Mouse (Mus musculus) spleen, postnatal 4 days (tissue): ENCODE results near the gene Tet3.

Experiments used
- DNase-seq, 2 experiments: peaks; one replicate each; pipeline ENCODE4 v3.0.0; 2022; ENCODE audit warnings: low spot score in 2 of 2

Gene Tet3

DNA sequence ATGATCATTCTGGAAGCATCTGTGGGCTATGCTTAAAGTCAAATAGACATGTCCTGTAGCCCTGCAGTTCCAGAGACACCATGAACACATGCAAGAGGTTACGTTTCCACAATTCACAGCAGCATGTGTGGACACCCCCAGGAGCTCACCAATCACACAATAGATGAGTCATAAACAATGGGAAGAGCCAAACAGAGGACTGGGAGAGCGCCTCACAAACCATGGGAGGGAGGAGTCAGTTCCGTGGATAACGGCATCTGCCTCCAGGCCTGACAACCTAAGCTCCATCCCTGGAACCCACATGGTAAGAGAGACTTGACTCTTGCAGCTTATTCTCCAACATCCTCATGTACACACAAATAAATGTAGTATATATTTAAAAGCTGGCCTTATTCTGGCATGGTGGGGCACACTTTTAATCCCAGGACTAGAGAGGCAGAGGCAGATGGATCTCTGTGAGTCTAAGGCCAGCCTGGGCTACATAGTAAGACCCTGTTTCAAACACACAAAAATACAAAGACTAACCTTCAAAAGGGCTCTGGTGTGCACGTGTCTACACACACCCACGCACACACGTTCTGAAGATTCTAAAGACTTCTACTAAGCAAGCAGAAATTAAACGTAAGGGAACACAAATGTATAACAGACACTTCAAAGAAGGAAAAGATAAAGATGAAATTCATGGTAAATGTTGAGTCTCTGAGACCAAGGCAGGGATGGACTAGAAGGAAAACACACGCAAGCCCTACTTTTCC is 44.1 kb downstream of the Tet3 start:
- DNase-seq = no peak

DNA sequence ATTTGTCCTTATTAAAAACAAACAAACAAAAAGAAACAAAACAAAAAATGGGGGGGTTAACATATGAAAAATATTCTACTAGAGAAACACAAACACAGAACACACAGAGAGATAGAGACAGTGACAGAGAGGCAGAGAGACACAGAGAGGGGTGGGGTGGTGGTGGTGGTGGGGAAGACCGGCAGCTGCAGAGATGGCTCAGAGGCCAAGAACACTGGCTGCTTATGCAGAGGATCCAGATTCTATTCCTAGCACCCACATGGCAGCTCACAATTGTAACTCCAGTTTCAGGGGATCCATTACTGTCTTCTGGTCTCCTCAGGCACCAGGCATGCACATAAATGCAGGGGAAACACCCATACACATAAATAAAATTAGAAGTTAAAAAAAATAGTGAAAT is 45.2 kb downstream of the Tet3 start:
- DNase-seq = no peak

DNA sequence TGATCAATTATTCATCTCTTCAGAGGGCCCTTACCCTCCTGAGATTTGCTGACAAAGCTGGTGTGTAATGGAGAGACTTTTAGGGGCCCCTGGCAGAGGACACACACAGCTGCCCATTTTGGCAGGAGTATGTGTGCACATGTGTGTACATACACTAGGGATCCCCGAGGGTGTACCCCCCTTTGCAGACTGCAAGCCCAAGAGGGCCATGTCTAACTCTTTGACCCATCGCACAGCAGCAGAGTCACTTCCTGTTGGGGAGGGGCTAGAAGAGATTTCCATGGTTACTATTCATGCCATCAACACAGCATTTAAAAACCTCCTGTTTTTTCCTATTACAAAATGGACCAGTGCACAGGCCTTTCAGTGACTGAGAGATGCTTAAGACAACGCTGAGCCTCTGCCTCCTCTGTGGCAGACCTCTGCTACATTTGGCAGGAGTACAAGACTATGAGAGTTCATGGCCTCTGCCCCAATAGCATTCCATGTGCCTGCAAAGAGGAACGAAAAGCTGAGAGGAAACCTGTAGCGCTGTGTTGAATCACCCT is 46.0 kb downstream of the Tet3 start:
- DNase-seq = no peak

DNA sequence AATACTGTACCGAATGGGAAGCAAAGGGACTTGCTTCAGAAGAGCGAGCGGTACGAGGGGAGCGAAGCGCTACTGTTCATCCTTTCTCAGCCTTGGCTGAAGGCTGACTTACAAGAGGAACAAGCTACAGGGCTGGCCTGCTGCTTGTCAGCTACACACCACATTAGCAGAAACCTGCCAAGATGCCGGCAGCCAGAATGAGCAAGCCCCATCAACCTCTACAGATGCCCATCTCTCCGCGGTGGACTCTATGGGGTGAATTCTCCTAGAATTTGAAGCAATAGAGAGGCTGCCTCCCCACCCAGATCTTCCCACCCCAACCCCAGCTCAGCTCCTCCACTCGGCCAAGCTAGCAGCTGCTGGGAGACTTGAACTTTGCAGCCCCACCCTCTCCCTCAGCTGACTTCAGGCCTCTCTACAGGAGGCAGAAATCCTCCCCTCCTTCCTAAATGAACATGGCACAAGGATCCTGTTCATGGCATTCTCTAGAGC is 46.5 kb downstream of the Tet3 start:
- DNase-seq = no peak

DNA sequence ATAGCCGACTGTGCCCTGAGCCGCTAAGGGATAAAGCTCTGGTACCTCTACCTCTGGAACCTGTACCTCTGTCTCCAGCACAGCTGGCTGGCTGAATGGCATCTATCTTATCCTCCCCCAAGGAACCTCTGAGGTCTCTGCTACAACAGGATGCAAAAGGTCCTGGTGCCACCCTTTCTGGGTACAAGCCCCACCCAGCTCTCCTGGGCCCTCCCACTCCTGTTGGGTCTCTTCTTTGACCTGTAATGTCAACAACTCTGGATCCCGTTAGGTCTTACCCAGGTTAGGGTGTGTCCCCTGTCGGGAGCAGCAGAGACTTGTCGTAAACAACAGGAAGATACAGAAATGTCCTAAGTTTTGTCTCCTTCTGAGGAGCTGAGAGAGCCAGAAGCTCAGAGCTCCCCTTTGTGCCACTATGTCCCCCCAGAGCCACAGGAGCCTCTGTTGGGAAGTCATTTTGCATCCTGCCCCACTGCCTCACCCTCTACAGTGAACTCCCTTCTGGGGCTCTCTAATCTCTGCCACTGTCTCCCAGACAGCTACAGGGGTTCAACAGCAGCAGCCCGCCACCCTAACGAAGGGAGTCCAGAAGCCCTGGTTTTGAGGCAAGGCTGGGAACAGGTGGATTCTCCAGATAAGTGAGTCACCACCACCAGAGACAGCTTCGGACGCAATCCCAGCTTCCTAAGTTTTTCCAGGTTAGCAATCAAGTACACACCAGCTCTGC is 47.1 kb downstream of the Tet3 start:
- no peak for DNase-seq

DNA sequence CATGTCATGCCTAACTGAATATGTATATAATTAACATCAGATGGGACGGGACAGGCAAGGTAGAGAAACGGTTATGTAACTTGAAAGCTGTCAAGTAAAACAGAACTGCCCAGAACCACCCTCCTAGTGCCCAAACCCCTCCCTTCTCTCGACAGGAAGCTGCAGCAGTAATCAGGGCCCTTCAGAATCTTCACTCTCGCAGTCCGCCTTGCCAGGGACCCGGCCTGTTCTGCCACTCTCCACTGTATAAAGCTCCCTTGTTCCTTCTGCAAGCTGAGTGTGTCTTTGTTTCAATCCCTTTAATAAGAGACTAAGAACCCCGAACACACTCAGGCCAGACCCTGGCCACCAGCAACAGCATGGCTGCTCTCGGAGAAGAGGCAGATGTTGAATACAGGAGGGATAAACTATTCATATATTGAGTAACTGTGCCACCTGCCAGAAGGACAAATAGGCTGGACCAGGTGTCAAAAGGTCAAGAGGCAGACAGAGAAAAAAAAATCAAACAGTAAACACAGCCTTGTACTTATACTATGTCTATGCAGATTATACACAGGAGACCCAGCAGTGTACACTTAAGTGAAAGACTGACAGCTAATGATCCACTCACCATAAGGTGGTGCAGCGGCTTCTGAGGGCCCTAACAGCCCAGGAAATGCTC is 48.7 kb downstream of the Tet3 start:
- DNase-seq = no peak

DNA sequence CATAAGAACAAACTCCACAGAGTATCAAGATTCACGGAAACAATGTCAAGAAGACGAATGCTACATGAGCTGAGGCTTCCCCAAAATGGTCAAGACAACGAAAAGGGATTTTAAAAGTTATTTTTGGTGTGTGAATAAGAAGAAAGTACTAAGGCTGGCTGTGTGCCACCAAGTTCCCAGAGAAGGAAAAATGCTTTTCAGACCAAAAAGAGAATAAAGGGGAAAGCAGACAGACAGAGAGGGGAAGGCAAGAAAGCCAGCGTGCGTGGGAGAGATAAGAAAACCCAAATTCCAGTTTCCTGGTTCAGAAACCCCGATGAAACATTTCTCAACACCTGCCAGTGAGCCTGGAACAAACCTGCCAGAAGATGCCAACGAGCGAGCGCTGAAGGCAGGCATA is 50.4 kb downstream of the Tet3 start:
- DNase-seq = no peak

DNA sequence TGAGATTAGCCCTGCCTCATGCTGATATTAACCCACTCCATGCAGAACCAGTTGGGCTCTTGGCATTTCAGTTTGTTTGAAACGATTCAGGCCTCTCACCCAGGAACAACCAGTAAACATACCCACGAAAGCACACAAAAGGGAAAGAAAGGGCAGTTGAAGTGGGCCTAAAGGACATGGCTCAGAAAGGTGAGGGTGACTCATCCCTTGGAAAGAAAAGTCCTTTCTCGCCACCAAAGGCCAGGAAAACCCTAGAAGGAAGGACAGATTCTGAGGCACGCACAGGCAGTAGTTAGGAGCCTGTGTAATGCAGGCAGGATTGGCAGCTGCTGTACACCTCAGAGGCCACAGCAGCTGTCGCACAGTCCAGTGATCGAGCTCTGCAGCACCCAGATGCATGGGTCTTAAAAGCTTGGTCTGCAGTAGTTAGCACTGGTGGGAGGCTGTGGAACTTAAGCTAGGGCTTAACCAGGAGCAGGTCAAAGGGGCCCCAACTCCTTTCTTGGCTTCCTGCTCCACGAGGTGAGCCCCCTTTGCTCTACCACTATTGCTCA is 53.3 kb downstream of the Tet3 start:
- DNase-seq = no peak

DNA sequence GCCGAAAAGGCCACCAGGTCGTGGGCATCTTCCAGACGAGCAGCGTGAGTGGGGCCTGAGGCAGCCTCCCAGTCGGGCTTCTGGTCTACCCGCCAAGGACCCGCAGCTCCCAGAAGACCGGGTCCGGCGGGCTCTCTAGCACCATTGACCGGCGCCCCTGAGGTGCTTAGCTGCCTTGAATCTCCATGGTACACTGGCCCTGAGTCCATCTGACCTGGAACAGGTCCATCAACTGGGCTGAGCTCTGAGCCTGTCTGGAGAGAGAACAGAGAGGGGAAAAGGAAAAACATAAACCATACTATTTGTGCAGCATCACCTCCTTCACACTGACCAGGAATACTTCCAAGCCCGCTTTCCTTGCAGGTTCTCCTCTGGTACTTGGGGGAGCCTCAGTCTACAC is 54.3 kb downstream of the Tet3 start:
- no peak for DNase-seq

DNA sequence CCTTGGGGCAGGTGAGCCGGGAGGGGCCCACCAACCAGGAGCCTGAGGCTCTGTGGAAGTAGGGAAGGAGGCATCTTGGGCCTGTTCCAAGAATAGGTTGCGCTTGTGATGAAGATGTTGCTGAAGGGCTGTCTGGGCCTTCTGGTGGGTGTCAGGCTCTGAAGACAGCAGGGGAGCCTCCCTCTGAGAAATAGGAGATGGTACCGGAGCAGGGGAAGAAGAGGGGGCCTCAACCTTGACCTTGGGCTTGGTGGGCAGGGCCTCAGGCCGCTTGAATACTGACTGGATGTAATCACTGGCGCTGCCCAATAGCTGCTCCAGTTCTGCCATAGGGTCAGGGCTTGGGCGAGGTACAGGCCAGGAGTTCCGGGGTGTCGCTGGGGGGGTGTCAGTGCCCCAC is 55.4 kb downstream of the Tet3 start:
- DNase-seq = no peak

DNA sequence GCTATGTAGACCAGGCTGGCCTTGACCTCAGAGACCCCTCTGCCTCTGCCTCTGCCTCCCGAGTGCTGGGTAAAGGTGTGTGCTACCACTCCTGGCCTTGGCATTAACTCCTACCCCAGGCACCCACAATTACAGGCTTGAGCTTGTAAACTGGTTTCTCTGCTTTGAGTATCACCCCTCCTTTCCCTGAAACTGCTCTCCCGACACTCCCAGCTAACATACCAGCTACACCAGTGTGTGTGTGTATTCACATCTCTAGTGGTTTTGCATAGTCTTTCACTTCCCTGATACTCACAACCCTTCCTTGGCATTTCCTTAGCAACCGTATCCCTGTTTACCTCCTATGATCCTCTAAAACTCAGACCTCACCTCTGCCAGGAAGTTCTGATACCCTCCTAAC is 59.1 kb downstream of the Tet3 start:
- no peak for DNase-seq

DNA sequence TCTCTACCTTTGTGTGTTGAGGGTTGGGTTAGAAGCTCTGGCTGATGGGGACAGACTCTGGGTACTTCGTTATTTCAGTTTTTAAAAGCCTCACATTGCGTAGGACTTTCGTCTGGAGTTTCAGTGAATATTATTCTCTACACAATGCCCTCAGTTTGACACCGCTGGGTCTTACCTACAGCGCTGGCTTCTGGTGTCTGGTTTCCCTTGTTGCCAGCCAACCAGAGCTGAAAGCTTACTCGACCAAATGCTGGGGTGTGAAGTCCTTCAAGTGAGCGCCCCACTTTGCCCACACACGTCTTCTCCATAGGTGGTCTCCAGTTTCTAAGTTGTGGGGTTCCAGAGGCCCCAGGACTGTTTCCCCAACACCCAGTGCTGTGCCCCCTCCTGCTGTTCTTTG is 61.2 kb downstream of the Tet3 start:
- DNase-seq = no peak

DNA sequence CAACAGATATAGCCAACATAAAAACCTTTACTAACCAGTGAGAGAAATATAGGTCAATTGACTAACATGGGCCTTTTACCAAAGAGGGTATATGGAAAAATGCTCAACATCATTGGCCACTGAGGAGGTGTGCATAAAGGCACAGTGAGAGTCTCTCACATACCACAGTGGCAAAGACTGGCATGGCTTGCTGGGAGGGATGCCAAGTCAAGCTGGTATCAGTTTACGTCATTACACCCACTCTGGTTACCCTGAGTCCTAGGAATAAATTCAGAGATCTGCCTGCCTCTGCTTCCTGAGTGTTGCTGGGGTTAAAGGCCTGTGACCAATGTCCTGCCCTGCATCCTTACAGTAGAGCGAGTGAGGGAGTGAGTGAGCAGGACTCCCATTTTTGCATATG is 62.2 kb downstream of the Tet3 start:
- DNase-seq = no peak

DNA sequence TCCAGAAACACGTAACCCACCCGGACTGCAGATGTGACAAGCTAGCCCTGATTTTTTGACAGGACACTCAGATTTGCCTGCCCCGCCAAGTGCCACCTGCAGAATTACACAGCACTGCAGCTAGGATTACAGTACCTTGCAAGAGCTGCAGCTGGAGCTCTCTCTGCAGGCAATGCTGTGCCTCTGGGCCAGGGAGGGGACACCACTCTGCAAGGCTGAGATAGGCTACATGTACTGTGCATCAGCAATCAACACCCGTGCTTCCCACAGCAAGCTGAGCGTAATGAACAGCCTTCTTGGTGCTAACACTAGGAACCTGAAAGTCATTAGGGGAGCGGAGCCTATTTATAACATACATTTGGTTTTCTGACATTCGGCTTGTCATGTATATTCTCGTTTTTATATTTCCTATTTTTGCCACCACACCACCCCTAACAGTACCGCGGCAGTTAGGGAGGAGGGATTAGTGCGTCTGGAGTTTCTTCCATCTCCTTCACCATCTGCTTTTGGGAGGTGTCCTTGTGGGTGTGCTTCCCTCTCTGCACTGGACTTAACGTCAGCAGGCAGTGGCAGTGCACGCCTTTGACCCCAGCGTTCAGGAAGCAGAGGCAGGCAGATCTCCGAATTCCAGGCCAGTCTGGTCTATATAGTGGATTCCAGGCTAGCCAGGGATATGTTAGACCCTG is 63.2 kb downstream of the Tet3 start:
- peak; percentile 56 to 70 for DNase-seq

DNA sequence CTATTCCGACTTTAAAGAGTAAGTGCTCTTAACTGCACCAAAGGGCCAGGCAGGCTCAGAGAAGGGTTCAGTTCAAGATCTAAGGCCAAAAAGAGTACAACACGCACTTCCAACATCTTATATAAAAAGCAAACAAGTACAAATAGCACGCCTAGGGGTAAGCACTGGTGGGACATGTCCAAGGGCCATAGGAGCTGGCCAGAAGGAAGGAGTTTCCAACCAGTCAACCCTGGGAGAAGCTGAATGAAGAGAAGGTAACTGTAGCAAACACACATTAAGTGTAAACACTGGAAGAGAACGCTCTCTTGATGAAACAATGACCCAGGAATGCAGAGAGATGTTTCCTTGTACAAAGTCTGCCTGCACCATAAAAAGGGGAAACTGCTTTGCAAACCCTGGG is 64.8 kb downstream of the Tet3 start:
- DNase-seq = no peak

DNA sequence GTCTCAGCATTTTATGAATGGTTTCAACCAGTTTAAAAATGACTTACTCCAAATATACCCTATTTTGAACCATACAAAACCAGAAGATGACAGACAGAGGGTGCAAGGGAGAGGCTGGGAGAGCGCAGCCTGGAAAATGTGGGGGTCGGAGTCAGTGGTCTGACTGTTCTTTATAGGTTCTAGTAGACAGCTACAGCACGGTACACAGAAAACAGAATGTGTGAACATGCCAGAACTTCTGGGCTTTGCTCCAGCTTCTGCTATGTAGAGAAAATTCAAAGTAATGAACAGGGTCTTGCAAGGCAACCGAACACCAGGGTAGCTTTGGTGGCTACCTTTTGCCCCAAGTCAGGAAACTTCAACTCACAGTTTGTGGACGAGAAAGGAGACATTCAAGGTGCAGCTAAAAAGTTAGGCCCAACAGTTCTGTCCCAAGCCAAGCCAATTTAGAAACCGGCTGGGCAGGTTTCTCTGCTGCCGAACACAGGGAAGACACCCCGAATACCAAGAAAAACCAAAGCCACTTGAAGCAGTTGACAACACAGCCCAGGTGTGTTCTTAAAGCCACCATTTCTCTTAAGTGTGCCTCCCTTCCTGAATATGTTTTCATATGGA is 66.6 kb downstream of the Tet3 start:
- no peak for DNase-seq

DNA sequence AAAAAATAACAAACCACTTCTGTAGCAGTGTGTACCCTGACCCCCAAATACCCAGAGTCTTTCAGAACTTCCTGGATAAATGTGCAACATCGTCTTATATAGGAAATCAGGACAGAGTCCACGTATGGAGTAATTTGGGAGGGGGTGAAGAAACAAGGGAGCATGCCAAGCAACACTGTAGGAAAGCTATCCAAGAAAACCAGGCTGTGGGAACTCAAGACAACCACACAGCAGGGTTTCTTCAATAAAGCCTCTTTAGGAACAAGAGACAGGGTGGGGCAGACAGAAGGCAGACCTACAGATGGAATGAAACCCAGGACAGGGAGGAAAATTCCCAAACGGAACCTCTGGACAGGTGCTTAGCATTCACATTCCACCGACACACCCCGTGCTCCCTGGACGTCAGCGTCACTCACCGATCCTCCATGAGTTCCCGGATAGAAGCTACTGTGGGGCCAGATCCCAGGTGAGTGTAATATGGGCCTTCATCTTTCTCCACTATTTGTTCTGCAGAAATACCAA is 73.3 kb downstream of the Tet3 start:
- no peak for DNase-seq

DNA sequence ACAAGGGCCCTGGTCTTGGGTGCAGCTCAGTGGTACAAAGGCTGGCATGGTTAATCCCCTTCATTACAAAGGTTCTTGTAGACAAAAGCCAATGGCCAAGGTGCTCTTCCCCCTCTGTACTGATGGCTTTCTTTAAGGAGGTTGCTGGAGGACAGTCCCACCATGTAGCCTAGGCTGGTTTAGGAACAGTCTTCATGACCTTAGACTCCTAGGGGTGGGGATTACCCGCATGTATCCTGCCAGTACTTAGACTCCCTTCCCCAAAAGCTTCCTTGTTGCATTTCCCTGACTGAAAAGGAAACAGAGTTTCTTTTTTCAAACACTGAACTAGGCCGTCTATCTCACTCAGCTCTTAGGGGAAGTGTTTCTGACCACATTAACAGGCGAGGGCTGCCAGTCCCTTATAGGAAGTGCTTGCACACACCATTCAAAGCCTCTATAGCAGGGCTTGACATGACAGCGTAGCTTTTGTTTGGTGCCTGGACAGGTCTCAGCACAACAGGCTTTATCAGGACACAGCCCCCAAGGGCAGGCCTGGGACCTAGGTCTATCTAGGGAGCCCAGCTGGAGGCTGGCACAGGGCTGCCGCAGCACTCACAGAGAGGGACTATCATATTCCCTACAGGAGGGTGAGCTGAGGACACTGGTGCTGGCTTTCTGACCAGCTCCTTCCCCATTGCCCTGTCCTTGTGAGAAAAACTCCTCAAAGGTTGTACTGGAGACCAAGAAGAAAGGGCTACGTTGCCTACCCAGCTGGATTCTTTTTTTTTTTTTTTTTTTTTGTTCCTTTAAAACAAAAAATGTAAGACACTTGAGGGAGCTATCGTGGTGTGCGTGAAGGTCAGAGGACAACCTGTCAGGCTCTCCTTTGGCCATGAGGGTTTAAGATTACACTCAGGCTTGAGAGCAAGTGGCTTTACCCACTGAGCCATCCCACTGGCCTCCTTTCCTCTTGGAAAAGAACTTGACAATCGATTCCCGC is 77.1 kb downstream of the Tet3 start:
- peak; percentile 78 to 82 for DNase-seq

DNA sequence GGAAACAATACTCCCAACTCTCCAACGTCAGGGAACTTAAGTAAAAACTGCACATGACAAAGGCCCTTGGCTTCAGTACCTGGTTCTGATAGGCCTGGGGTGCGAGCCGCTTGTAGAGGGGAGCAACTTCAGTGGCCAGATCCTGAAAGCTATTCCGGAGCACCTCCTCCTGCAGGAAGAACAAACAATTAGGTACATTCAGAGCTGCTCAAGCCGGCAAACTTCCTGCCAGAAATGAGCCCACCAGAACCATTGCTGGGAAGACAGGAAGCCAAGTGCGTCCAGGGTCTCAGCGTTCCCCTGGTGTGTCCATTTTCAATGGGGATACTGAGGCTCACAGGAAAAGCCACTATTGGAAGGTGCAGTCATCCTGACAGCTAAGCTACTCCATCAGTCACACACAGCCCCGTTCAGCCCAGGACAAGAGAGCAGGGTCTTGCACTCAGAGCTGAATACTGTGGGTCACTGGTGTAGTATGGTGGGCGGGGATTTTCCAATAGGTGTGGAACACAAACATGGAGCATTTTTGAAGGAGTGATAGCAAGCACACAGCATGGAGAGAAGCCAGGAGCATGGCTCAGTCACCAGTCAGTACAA is 85.1 kb downstream of the Tet3 start:
- DNase-seq = no peak
